ENCODE assay signal across 24 mouse cellular contexts in the genomic region with DNA sequence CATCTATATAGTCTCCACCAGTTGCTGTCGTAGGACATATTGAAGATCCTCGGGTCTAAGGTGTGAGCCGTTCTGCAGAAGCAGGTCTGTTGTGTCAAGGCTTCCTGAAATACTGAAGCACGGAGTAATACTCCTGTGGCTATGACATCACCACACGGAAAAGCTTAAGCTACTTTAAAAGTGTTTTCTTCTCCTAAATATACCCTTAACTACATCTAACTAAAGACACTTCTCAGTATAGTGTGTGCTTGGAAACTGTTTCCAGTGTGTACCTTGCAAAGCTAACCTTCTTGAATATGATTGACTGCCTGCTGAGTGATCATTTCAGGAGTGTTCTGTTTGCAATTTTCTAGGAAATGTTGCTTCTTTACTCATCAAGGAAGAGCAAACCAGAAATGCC. TPM values are rescaled to one million over a fixed set of nuclear protein-coding genes. Genes with fewer than 3 reads are reported as not detected.
DNase-seq lines count a peak whose midpoint lies in the region; ATAC-seq and TF ChIP-seq lines count a peak whose summit lies in the region.
"Had no signal": no experiment of that assay in that cellular context is flagged by ENCODE, and none has a peak within 500 bp of the region (broad histone marks: within the 10 kb centered on the region; RNA-seq: fewer than 3 reads in every experiment).

No protein-coding gene starts in this region.

- H3K4me1 ChIP-seq in limb, embryonic 13.5 days = peaks cover 28% of the 10 kb centered on the region
- H3K4me1 ChIP-seq in limb, embryonic 10.5 days = no peaks in the 10 kb centered on the region; the same call in 1 of the 2 replicates
- no peaks in the 10 kb centered on the region; the same call in 1 of the 2 replicates for H3K4me1 ChIP-seq in lung, postnatal 0 days (ENCODE audit: insufficient read depth, low read depth, low read length)
- peaks cover 11% of the 10 kb centered on the region for H3K4me1 ChIP-seq in limb, embryonic 14.5 days (ENCODE audit: control insufficient read depth, insufficient read depth, low read length)
- H3K4me1 ChIP-seq: embryonic facial prominence, embryonic 10.5 days; embryonic facial prominence, embryonic 12.5 days; forebrain, embryonic 13.5 days; forebrain, embryonic 15.5 days had no signal

- no peak overlapping the region for H3K27ac ChIP-seq in limb, embryonic 13.5 days
- H3K27ac ChIP-seq in limb, embryonic 10.5 days = no peak overlapping the region
- no peak overlapping the region for H3K27ac ChIP-seq in lung, postnatal 0 days (ENCODE audit: low read length)
- no peak overlapping the region for H3K27ac ChIP-seq in limb, embryonic 14.5 days (replicated peaks; ENCODE audit: low read depth, low read length)
- H3K27ac ChIP-seq: embryonic facial prominence, embryonic 10.5 days; embryonic facial prominence, embryonic 12.5 days; forebrain, embryonic 13.5 days; forebrain, embryonic 15.5 days had no signal

- no peak for TF ChIP-seq CTCF in lung, postnatal 0 days (IDR thresholded peaks at IDR 0.05)

- 52% methylated on average over 5 of the region's 5 CpGs for WGBS in limb, embryonic 13.5 days
- 89% methylated on average over 5 of the region's 5 CpGs for WGBS in limb, embryonic 10.5 days
- 51% methylated on average over 5 of the region's 5 CpGs for WGBS in lung, postnatal 0 days
- 64% methylated on average over 5 of the region's 5 CpGs for WGBS in limb, embryonic 14.5 days

- H3K36me3 ChIP-seq in limb, embryonic 13.5 days = no peaks in the 10 kb centered on the region
- no peaks in the 10 kb centered on the region for H3K36me3 ChIP-seq in limb, embryonic 10.5 days
- H3K36me3 ChIP-seq in lung, postnatal 0 days (ENCODE audit: insufficient read depth, low read length) = no peaks in the 10 kb centered on the region
- no peaks in the 10 kb centered on the region for H3K36me3 ChIP-seq in limb, embryonic 14.5 days (ENCODE audit: control insufficient read depth, insufficient read depth, low read length)
- H3K36me3 ChIP-seq: embryonic facial prominence, embryonic 10.5 days; embryonic facial prominence, embryonic 12.5 days; forebrain, embryonic 15.5 days; G1E had no signal

- H3K9me3 ChIP-seq in limb, embryonic 13.5 days = no peaks in the 10 kb centered on the region
- no peaks in the 10 kb centered on the region for H3K9me3 ChIP-seq in limb, embryonic 10.5 days (replicated peaks)
- no peaks in the 10 kb centered on the region for H3K9me3 ChIP-seq in lung, postnatal 0 days (ENCODE audit: low read length)
- H3K9me3 ChIP-seq in limb, embryonic 14.5 days (ENCODE audit: control insufficient read depth, low read length) = no peaks in the 10 kb centered on the region
- H3K9me3 ChIP-seq: embryonic facial prominence, embryonic 10.5 days; embryonic facial prominence, embryonic 12.5 days; forebrain, embryonic 13.5 days; forebrain, embryonic 15.5 days; G1E had no signal

- peak; percentile 66; the same call in 1 of the 2 replicates for ATAC-seq in limb, embryonic 13.5 days (ENCODE audit: low FRiP score, low read depth)
- ATAC-seq in lung, postnatal 0 days = peak; percentile 54; the same call in 1 of the 2 replicates
- ATAC-seq in limb, embryonic 14.5 days (ENCODE audit: low FRiP score, low read depth) = no peak
- ATAC-seq: activated CD4-positive, CD25-positive, alpha-beta regulatory T cell, adult 4 months; CD4-positive, CD25-positive, alpha-beta regulatory T cell, adult 4 months; forebrain, embryonic 13.5 days; forebrain, embryonic 15.5 days; Patski had no signal

- no peak overlapping the region for H3K4me3 ChIP-seq in limb, embryonic 13.5 days
- H3K4me3 ChIP-seq in limb, embryonic 10.5 days = no peak overlapping the region
- H3K4me3 ChIP-seq in lung, postnatal 0 days (ENCODE audit: low read depth, low read length) = no peak overlapping the region
- H3K4me3 ChIP-seq in limb, embryonic 14.5 days (replicated peaks; ENCODE audit: low read length) = no peak overlapping the region
- H3K4me3 ChIP-seq: embryonic facial prominence, embryonic 10.5 days; embryonic facial prominence, embryonic 12.5 days; forebrain, embryonic 13.5 days; forebrain, embryonic 15.5 days had no signal

- no peak for TF ChIP-seq POLR2A in limb, embryonic 14.5 days (IDR thresholded peaks at IDR 0.05; ENCODE audit: borderline replicate concordance, extremely low read depth, insufficient read depth, insufficient read length)

- no peaks in the 10 kb centered on the region for H3K27me3 ChIP-seq in limb, embryonic 13.5 days
- H3K27me3 ChIP-seq in limb, embryonic 10.5 days (ENCODE audit: low read depth, poor library complexity, severe bottlenecking) = no peaks in the 10 kb centered on the region
- no peaks in the 10 kb centered on the region for H3K27me3 ChIP-seq in lung, postnatal 0 days (replicated peaks; ENCODE audit: insufficient read depth, low read length)
- no peaks in the 10 kb centered on the region for H3K27me3 ChIP-seq in limb, embryonic 14.5 days (ENCODE audit: control insufficient read depth, insufficient read depth, low read length)
- H3K27me3 ChIP-seq: CH12.LX; embryonic facial prominence, embryonic 12.5 days; forebrain, embryonic 13.5 days; forebrain, embryonic 15.5 days had no signal

- no peak overlapping the region for H3K9ac ChIP-seq in limb, embryonic 13.5 days
- no peak overlapping the region for H3K9ac ChIP-seq in lung, postnatal 0 days (replicated peaks; ENCODE audit: low read depth)
- H3K9ac ChIP-seq in limb, embryonic 14.5 days (ENCODE audit: low read depth, low read length, severe bottlenecking) = no peak overlapping the region
- H3K9ac ChIP-seq: embryonic facial prominence, embryonic 12.5 days; forebrain, embryonic 13.5 days; forebrain, embryonic 15.5 days had no signal

- no peak; the same call in 1 of the 2 replicates for TF ChIP-seq EP300 in lung, postnatal 0 days (IDR thresholded peaks at IDR 0.05)

- H3K4me2 ChIP-seq in limb, embryonic 13.5 days (replicated peaks) = 0 out of 2 replicates have a peak overlapping the region, but pooled peaks have one; percentile 5
- H3K4me2 ChIP-seq in lung, postnatal 0 days (replicated peaks; ENCODE audit: low read depth, low read length) = no peak overlapping the region
- no peak overlapping the region for H3K4me2 ChIP-seq in limb, embryonic 14.5 days (replicated peaks; ENCODE audit: low read depth, low read length, severe bottlenecking)
- H3K4me2 ChIP-seq: embryonic facial prominence, embryonic 12.5 days; forebrain, embryonic 13.5 days; forebrain, embryonic 15.5 days had no signal

- no peak for DNase-seq in limb, embryonic 10.5 days (ENCODE audit: low spot score)
- DNase-seq in lung, postnatal 0 days (ENCODE audit: low spot score) = peak; percentile 64
- no peak for DNase-seq in lung, adult 18-20 months
- peak; percentile 4 for DNase-seq in limb, embryonic 14.5 days (ENCODE audit: low spot score)
- DNase-seq: adrenal gland, adult 8-10 months; adrenal gland, postnatal 14 days; adrenal gland, postnatal 36 days; B cell, adult 2 months; cerebellum, adult 11-12 months; cerebellum, adult 2 months; cerebellum, adult 9-10 months; cerebellum, postnatal 10 days; cerebellum, postnatal 25 days had no signal

RNA-seq across cellular contexts. Expression of gene Foxa1, which starts 35.2 kb away (rescaled TPM):
- 0.09 TPM in 1 of 2 replicates, not detected in the other for polyA plus RNA-seq in limb, embryonic 13.5 days (2015; fragmentation: Nextera tagmentation; extraction: Ambion mirVana)
- polyA plus RNA-seq in limb, embryonic 10.5 days (2016; fragmentation: Nextera tagmentation; extraction: Ambion mirVana) = 0.08 TPM in 1 of 2 replicates, not detected in the other
- polyA plus RNA-seq in lung, postnatal 0 days (2015; fragmentation: Nextera tagmentation; extraction: Ambion mirVana) = 7.9 and 8.2 TPM in 2 replicates
- 0.06 TPM in 1 of 2 replicates, not detected in the other for polyA plus RNA-seq in limb, embryonic 14.5 days (2012; rRNA removed)
- 0.12 TPM in 1 of 2 replicates, not detected in the other for polyA plus RNA-seq in limb, embryonic 14.5 days (2014; fragmentation: Nextera tagmentation; extraction: Ambion mirVana)
- polyA plus RNA-seq: activated CD4-positive, CD25-positive, alpha-beta regulatory T cell, adult 4 months; CD4-positive, CD25-positive, alpha-beta regulatory T cell, adult 4 months; cortical plate, adult 2 months had no signal

RNA-seq across cellular contexts. Expression of gene Ttc6, which starts 52.4 kb away (rescaled TPM):
- 0.20 TPM in 2 replicates for polyA plus RNA-seq in limb, embryonic 13.5 days (2015; fragmentation: Nextera tagmentation; extraction: Ambion mirVana)
- 0.04 and 0.05 TPM in 2 replicates for polyA plus RNA-seq in limb, embryonic 10.5 days (2016; fragmentation: Nextera tagmentation; extraction: Ambion mirVana)
- 2.1 and 2.5 TPM in 2 replicates for polyA plus RNA-seq in lung, postnatal 0 days (2015; fragmentation: Nextera tagmentation; extraction: Ambion mirVana)
- polyA plus RNA-seq in limb, embryonic 14.5 days (2012; rRNA removed) = 0.09 and 0.18 TPM in 2 replicates
- 0.10 and 0.47 TPM in 2 replicates for polyA plus RNA-seq in limb, embryonic 14.5 days (2014; fragmentation: Nextera tagmentation; extraction: Ambion mirVana)
- polyA plus RNA-seq: CD4-positive, CD25-positive, alpha-beta regulatory T cell, adult 4 months; cerebellum, adult 2 months had no signal

Comparison
In these comparisons a context has a peak if more than half of its experiments do, and no peak if none do; other contexts are left out.
1. DNase-seq: peak in lung, postnatal 0 days (single experiment) and limb, embryonic 14.5 days (single experiment); none in limb, embryonic 10.5 days (single experiment) and lung, adult 18-20 months (0 of 2).